Mouse (Mus musculus) E14TG2a.4 (cell line): ENCODE measurements at regions not wholly inside any gene's neighbourhood (a gene's known extent, or its start where the extent isn't known, plus 50 kb on each side); places are given as distances from the start of the nearest gene placed in this dataset.

ENCODE experiments used
- CTCF ChIP-seq: conservative IDR thresholded peaks from 2 replicates; pipeline ENCODE4 v1.5.1; 2014; ENCODE audit warnings: low read length
- NANOG ChIP-seq: IDR thresholded peaks from 2 replicates; pipeline ENCODE4 v1.6.1; 2014; ENCODE audit warnings: borderline replicate concordance, low read length, mixed read lengths
- POU5F1 ChIP-seq: IDR thresholded peaks from 2 replicates; pipeline ENCODE4 v1.6.1; 2014; ENCODE audit warnings: low read length, borderline replicate concordance

GRCm38 (mm10) chr4:64500635-64501395 lies 454.0 kb upstream of the Tnc start:
- TF ChIP-seq CTCF (no peak), POU5F1 (no peak), NANOG (no peak)
